Mouse (Mus musculus): ENCODE results near the gene Usp15.

GRCm38 (mm10) chr10:123071997-123072396, 124.8 kb downstream of the Usp15 start:
- TF ChIP-seq GATA1 (IDR thresholded peaks at IDR 0.05; ENCODE audit: low read length) (no peak), TAL1 (IDR thresholded peaks at IDR 0.05; ENCODE audit: low read length) (no peak)

All from erythroblast, embryonic 14.5 days (primary cell).